Mouse (Mus musculus) testis, postnatal 14 days (tissue): ENCODE data around the gene Mdc1.
A peak's percentile ranks its signal among the peaks of the same experiment; 100 is the strongest.

Experiments used
- DNase-seq: peaks from one replicate; pipeline ENCODE4 v3.0.0; 2021; ENCODE audit warnings: low spot score

Mdc1 gene

DNA sequence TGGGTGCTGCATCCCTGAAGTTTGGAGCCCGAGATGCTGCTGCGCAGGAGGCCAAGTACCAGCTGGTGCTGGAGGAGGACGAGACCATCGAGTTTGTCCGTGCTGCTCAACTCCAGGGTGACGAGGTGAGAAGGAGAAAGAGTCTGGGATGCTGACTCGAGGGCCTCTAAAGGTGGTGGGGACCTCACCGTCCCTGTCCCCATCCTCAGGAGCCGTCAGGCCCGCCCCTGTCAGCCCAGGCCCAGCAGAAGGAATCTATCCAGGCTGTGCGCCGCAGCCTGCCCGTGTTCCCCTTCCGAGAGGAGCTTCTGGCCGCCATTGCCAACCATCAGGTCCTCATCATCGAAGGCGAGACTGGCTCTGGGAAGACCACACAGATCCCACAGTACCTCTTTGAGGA is 41.6 kb downstream of the Mdc1 start:
- no peak for DNase-seq

DNA sequence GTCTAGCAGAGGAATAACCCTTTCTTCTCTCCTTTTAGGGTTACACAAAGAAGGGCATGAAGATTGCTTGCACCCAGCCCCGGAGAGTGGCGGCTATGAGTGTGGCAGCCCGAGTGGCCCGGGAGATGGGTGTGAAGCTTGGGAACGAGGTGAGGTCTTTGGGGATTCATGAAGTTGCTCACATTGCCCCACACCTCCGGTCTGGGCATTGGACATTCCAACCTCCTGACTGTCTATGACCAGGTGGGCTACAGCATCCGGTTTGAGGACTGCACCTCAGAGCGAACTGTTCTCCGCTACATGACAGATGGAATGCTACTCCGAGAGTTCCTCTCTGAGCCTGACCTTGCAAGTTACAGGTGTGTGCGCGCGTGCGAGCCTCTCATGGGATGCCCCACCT is 42.5 kb downstream of the Mdc1 start:
- no peak for DNase-seq

DNA sequence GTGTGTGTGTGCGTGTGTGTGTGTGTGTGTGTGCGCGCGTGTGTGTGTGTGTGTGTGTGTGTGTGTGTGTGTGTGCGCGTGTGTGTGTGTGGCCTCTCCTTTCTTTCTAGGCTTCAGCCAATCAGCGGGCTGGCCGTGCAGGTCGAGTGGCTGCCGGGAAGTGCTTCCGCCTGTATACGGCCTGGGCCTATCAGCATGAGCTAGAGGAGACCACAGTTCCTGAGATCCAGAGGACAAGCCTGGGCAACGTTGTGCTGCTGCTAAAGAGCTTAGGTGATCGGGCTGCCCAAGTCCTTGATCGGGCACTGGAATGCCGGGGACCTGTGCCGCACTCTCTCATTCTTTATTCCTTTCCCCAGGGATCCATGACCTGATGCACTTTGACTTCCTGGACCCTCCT is 46.4 kb downstream of the Mdc1 start:
- DNase-seq, result no peak

DNA sequence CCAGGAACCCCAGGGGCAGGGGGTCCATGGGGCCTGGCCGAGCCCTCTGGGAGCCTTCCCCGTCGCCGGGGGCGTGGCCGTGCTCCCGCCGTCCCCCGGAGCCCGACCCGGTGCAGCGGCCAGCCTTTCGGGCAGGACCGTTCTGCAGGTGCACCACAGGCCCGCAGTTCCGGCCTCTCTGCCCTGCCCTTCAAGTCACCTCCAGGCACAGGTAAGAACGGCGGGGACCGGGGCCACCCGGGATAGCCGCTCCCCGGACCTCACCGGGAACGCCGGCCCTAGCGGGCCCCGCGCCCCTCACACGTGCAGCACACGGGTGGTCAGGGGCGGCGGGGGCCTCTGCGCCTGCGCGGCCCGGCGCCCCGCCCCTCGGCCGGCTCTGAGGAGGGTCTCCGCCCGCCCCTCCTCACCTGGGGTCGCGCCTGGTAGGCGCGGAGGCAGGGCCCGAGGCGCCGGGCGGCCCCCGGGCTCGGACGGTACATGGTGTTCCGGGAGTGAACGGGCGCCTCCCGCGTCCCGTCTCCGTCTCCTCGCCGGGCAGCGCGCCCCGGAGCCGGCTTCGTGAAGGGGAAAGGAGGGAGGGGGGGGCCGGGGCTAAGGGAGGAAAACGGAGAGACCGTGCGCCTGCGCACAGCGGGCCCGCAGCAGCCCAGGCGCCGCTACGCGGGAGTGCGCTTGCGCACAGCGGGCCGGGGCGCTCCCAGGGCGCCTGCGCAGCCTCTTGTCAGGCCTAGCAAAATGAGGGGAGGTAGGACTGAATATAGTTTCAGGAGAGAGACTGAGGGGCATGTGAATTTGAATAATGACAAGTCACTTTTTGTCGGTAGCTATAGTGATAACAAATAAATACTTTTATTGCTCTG is 55.7 kb downstream of the Mdc1 start, which contains the start of gene 2310061I04Rik:
2310061I04Rik (minus strand) TSS at position 651 of the 863 bp plus-strand sequence.
- peak; percentile 91 for DNase-seq

DNA sequence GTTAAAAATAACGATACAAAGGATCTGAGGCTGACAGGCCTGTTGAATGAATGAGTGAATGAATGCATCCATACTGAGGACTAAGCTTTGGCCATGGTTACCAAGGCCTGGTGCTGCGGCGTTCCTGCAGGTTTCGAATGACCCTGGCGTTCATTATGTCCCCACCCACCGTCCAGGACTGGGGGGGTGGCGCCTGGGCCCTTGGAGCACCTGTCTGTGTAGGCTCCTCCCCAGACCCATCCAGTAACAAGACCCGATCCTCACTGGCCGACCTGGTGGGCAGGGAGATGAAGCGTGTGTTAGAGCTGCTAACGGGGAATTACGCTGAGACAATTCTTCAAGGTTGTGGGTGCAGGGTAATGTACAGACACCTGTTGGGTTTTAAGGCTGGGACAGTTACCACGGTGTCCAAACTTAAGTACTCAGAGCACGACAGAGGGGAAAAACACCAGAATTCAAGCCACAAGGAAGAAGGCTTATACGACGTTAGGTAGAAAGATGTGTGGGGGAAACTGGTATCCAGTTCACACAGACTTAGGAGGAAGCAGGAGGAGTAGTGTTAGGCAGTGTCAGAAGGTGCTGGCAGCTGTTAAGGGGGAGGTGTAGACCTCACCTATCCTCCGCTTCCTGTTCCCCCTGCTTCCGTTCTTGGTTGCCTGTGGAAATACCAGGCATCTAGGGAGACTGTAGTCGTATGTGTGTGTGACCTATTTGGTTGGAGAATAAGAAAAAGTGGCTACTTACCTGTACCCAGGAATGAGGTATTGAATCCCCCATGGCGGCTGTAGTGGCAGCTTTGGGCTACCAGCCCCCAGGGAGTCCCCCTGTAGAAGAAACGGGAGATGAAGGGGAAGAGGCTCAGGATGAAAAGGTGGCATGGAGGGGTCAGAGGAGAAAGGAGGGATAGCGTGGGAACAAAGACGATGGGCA is 56.6 kb downstream of the Mdc1 start:
- DNase-seq, result peak; percentile 54

DNA sequence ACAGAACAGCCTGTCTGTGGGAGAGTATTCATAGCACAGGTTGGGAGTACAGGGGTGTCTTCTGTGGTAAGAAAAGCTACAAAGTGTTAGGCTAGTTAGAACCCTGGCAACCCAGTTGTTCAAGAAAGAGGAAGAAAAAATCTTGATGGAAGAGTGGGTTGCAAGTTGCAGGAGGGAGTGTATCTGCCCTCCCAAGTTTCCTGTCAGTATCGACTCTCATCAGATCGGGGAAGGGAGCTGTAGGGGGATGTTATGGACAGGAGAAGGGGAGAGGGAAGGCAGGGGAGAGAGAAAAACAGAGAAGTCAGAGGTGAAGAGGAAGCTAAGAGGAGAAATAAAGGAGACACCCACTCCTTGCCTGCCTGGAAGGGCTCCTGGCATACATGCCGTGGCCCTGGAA is 59.3 kb downstream of the Mdc1 start:
- DNase-seq, result no peak

DNA sequence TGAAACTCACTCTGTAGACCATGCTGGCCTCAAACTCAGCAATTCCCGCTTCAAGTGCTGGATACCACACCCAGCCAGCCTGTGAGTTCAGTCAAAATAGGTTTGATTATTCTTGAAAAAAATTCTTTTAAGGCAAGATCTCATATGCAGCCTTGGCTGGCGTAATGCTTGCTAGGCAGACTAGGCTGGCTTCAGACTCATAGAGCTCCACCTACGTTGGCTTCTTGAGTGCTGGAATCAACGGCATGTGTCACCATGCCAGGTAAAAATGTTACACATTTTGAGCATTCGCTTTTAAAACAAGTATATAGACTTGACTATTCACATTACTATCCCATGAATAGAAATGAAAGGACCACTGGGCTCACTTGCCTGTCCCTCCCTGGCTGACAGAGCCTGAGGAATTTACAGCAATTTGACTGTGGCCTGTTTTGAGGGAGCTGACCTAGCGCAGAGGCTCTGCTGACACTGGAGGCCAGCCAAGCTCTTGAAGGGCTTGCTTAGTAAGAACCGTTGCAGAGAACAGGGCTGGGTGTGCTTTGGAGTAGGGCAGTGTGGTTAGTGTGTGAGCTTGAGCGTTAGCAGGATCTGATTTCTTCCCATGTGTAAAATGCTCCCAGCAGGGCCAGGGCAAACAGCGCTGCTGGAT is 62.2 kb downstream of the Mdc1 start:
- no peak for DNase-seq

DNA sequence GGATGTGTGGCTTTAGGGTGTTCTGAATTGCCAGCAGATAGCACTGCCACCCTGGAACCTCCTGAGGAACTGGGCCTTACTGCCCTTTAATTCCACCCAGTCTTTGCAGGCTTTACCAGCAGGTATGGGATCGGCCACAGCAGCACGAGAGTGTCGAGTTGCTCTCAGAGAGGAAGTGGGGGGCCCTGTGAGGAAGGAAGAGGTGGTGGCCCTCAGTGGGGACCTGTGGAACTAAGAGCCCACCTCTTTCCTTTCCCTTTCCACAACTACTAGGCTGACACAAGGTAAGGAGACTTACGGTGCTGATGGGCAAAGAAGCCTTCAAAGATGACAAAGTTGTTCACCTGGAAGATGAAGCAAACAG is 62.7 kb downstream of the Mdc1 start:
- DNase-seq, result no peak

DNA sequence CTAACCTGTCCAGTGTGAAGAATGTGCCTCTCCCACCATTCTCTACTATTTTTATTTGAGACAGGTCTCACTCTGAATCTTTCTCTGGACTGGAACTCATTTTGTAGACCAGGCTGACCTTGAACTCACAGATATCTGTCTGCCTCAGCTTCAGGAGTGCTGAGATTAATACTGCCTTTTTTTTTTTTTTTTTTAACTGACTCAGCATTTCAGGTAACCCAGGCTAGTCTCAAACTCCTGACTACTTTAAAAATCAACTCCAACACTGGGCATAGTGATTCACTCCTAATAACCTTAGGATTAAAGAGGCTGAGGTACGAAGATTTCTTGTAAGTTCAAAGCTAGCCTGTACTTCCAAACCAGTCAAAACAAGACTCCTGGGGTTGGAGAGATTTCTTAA is 64.3 kb downstream of the Mdc1 start:
- no peak for DNase-seq

DNA sequence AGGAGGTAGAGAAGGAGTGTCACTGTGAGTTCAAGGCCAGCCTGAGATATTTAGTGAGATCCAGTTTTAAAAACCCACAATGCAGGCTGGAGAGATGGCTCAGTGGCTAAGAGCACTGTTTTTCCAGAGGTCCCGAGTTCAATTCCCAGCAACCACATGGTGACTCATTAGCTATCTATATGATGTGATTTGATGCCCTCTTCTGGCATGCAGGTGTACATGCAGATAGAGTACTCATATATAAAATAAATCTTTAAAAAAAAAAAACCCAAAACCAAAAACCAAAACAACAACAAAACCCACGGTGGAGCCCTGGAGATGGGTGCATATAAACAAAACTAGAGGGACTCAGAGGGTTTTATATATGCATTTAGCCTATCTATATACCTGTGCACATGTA is 66.3 kb downstream of the Mdc1 start:
- no peak for DNase-seq
